Mouse (Mus musculus): Measurements from ENCODE around the gene Fip1l1.

- TF ChIP-seq EP300 (IDR thresholded peaks at IDR 0.05; ENCODE audit: low read depth in 1 of 2, low read length in 2 of 2) (no peak), CTCF (IDR thresholded peaks at IDR 0.05 in 2 of 3, conservative IDR thresholded peaks at IDR 0.05 in 1 of 3; ENCODE audit: control insufficient read depth in 1 of 3, insufficient read depth in 1 of 3, low read depth in 2 of 3, low read length in 3 of 3, poor library complexity in 1 of 3, severe bottlenecking in 1 of 3) (no peak), TCF12 (IDR thresholded peaks at IDR 0.05; ENCODE audit: low read depth, low read length) (no peak), E2F4 (IDR thresholded peaks at IDR 0.05; ENCODE audit: borderline replicate concordance, low read depth, low read length) (no peak), HCFC1 (IDR thresholded peaks at IDR 0.05; ENCODE audit: low read depth, low read length) (no peak), MAZ (IDR thresholded peaks at IDR 0.05; ENCODE audit: low read depth, low read length) (no peak), ZKSCAN1 (IDR thresholded peaks at IDR 0.05; ENCODE audit: low read depth, low read length) (no peak), MXI1 (IDR thresholded peaks at IDR 0.05; ENCODE audit: low read depth, low read length) (no peak), MAX (IDR thresholded peaks at IDR 0.05; ENCODE audit: low read length) (no peak), POLR2A (IDR thresholded peaks at IDR 0.05; ENCODE audit: control insufficient read depth in 1 of 2, insufficient read depth in 1 of 2, low read depth in 1 of 2, low read length in 2 of 2, poor library complexity in 1 of 2) (no peak), SIN3A (IDR thresholded peaks at IDR 0.05; ENCODE audit: low read length) (no peak)
Observed at GRCm38 (mm10) chr5:74617816-74618572, 82.7 kb downstream of the Fip1l1 start.

All from MEL (cell line).